Mouse (Mus musculus): ENCODE measurements at regions not wholly inside any gene's neighbourhood (a gene's known extent, or its start where the extent isn't known, plus 50 kb on each side); places are given as distances from the start of the nearest gene placed in this dataset.

DNA sequence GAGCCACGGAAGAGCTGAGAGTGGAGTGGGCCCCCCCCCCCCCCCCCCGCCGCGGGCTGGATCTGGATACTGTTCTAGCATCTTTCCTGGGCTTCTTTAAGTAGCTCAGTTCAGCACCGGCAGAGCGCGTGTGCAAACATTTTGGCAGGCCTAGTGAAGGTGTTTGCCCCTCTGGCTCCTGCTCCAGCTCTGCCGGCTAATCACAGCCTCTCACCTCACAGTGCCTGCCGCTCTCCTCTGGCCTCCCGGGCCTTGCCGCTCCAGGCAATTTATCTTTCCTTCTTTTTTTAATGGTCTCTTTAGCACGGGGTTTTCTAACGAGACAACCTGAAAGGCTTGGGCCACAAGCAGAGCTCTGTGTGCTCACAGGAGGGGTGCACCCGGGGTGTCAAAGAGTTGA lies 115.7 kb downstream of the Cryba4 start:
- ATAC-seq (replicated peaks; ENCODE audit: low FRiP score, poor library complexity, severe bottlenecking): no peak

DNA sequence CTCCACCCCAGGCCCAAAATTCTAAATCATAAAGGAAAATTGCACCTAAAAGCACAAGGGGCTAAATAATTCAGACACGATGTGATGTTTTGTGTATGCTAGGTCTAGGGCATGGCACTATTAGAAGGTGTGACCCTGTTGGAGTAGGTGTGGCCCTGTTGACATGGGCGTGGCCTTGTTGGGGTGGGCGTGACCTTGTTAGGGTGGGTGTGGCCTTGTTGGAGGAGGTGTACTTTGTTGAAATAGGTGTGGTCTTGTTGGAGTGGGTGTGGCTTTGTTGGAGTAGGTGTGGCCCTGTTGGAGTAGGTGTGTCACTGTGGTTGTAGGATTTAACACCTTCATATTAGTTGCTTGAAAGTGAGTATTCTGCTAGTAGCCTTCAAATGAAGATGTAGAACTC lies 114.1 kb downstream of the Cryba4 start:
- no peak for ATAC-seq (replicated peaks; ENCODE audit: low FRiP score, poor library complexity, severe bottlenecking)

DNA sequence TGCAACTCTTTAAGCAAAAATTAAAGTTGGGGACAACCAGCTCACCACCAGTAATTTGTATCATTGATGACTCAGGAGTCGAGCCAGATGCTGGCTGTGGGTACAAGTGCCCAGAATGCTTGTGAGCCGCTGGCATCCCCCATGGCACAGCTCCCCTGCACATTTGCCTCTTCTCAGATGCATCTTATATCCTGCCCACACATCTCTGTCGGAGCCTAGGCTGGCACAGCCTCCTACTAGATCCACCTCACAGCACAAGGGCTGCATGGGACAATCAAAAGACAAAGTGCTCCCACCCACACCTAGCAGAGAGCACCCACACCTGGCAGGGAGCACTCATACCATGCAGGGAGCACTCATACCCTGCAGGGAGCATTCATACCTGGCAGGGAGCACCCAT lies 109.6 kb downstream of the Cryba4 start:
- no peak for ATAC-seq (replicated peaks; ENCODE audit: low FRiP score, poor library complexity, severe bottlenecking)

- ATAC-seq (replicated peaks; ENCODE audit: low FRiP score, poor library complexity, severe bottlenecking): no peak
Measured at GRCm38 (mm10) chr5:112143993-112144621, 108.2 kb downstream of the Cryba4 start.

- peak; percentile 75; the same call in 1 of the 2 replicates for ATAC-seq (replicated peaks; ENCODE audit: low FRiP score, poor library complexity, severe bottlenecking)
Measured at GRCm38 (mm10) chr5:112153675-112154085, 98.6 kb downstream of the Cryba4 start.

- no peak for ATAC-seq (replicated peaks; ENCODE audit: low FRiP score, poor library complexity, severe bottlenecking)
Measured at GRCm38 (mm10) chr5:112154650-112155049, 97.7 kb downstream of the Cryba4 start.

DNA sequence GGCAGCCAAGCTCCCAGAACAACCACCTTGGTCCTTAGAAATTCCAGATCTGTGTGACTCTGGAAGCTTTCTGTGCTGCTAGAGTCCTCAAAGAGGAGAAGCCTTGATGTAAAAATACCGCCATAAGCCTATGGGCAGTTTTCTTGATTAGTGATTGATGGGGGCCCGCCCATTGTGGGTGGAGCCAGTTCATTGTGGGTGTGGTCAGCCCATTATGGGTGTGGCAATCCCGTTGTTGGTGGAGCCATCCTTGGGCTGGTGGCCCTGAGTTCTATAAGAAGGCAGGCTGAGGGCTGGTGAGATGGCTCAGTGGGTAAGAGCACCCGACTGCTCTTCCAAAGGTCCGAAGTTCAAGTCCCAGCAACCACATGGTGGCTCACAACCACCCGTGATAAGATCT lies 97.3 kb downstream of the Cryba4 start:
- no peak for ATAC-seq (replicated peaks; ENCODE audit: low FRiP score, poor library complexity, severe bottlenecking)

DNA sequence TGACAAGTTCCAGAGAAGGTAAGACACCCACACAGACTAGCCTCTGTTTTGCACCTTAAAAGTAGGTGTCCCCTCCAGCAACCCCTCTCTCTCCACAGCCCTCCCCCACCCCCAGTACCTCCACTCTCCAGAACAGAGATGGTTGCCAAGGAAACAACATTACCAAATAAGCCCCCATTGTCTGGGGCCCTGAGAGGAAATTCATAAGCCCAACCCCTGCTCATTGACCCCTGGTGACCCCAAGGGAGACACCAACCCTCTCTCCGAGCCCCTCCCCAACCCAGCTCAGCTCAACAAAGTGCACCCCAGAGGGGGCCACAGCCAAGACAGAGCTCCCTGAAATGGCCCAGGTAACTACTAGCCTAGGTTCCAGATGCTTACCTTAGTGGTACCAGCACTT lies 96.3 kb downstream of the Cryba4 start:
- ATAC-seq (replicated peaks; ENCODE audit: low FRiP score, poor library complexity, severe bottlenecking): no peak

GRCm38 (mm10) chr5:112166410-112167175 lies 85.7 kb downstream of the Cryba4 start:
- no peak for ATAC-seq (replicated peaks; ENCODE audit: low FRiP score, poor library complexity, severe bottlenecking)

DNA sequence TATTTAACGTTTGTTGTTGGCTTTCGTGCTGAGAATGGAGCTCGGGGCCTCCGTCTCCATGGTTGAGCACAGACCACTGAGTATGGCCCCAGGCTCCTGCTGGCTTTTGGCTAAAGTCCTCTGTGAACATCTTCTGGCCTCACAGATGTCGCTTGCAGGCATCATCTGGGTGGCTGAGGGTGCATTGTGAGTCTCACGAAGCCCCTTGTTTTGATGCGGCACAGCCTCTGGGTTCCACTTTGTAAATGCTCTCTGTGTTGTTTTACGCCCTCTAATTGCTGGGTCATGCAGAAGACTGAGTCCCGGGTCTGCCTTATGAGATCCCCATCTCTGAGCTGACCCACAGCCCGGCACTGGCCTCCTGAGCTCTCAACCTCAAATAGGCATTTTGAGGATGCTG lies 84.5 kb downstream of the Cryba4 start:
- no peak for ATAC-seq (replicated peaks; ENCODE audit: low FRiP score, poor library complexity, severe bottlenecking)

DNA sequence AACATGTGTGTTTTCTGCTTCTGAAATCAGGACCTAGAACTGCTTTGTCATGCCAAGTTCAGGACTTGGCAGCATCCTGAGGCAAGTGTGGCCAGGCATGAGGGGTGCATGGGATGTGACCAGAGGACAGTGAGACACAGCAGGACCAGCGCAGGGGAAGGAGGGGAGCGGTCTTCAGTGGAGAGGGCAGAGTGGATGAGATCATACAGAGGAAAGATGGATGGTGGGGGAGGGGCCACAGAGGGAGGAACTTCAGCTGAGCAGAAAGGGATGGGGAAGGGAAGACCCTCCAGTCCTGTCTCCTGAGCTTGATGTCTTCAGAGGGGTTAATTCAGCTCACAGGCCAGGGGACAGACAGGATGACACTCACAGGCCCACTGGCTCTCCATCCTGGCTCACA lies 81.0 kb downstream of the Cryba4 start:
- ATAC-seq (replicated peaks; ENCODE audit: low FRiP score, poor library complexity, severe bottlenecking): no peak

GRCm38 (mm10) chr5:112179213-112180057 lies 72.9 kb downstream of the Cryba4 start:
- no peak for ATAC-seq (replicated peaks; ENCODE audit: low FRiP score, poor library complexity, severe bottlenecking)

DNA sequence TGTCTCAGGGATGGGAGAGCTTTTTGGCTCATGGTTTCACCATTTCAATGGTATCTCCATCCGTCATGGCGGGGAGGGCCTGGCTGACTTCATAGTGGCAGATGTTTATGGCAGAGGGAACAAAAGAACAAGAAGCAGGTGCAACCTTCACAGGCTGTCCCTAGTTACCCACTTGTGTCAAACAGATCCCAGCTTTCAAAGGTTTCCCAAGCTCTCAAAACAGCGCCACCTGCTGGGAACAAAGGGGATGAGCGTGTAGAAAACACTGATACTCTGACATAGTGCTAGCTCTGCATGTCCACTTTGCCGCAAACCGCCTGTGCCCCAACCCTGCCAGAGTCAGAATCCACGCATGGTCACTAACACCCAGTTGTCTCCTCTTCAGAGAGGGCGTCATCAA lies 69.5 kb downstream of the Cryba4 start:
- no peak for ATAC-seq (replicated peaks; ENCODE audit: low FRiP score, poor library complexity, severe bottlenecking)

GRCm38 (mm10) chr5:112195667-112196066 lies 56.7 kb downstream of the Cryba4 start:
- ATAC-seq (replicated peaks; ENCODE audit: low FRiP score, poor library complexity, severe bottlenecking): no peak

All from erythroblast, adult 5-6 weeks (primary cell).